Mouse (Mus musculus) MN1 (cell line): ENCODE measurements around the gene Clec12a.
A peak's percentile ranks its signal among the peaks of the same experiment; 100 is the strongest.
"Not testable (repeated sequence)": the region's sequence is repeated elsewhere in the genome, so short reads cannot be mapped to it uniquely, and the experiment has no call there.

Experiments
- DNase-seq: peaks from one replicate; pipeline ENCODE4 v3.0.0-alpha.2; 2016; ENCODE audit warnings: low spot score

Clec12a gene

GRCm38 (mm10) chr6:129342391-129342790 is at the start of gene Clec12a:
Gene Clec12a, plus strand, starts transcription at chr6:129342691.
- not testable (repeated sequence) for DNase-seq

- no peak for DNase-seq
These were observed 38.3 kb upstream of the Clec12a start for GRCm38 (mm10) chr6:129304180-129304579.

- DNase-seq: no peak
These were observed 30.0 kb upstream of the Clec12a start for GRCm38 (mm10) chr6:129312499-129312898.

- DNase-seq: no peak
These were observed 27.8 kb upstream of the Clec12a start for GRCm38 (mm10) chr6:129314655-129315168.

- no peak for DNase-seq
These were observed 26.8 kb upstream of the Clec12a start for GRCm38 (mm10) chr6:129315698-129316097.

- DNase-seq: no peak
These were observed 26.0 kb upstream of the Clec12a start for GRCm38 (mm10) chr6:129316463-129316862.

GRCm38 (mm10) chr6:129318395-129318794 is 24.1 kb upstream of the Clec12a start:
- DNase-seq: no peak

DNA sequence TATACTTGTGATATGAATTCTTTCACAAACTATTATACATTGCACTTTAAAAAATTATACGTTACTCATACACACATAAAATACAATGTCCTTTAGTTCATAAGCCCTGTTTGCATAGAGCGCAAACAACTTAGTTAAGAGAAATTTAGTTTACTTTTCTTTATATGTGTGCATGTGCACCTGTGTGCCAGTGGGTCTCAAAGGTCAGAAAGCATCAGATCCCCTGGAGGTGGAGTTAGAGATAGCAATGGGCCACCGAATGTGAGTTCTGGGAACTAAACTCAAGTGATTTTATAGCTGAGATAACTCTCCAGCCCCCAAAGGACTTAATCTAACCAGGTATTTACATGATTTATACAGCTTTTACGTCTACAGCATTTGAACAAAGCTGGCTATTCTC is 23.2 kb upstream of the Clec12a start:
- DNase-seq: no peak

- DNase-seq: no peak
These were observed 16.5 kb upstream of the Clec12a start for GRCm38 (mm10) chr6:129326016-129326415.

DNA sequence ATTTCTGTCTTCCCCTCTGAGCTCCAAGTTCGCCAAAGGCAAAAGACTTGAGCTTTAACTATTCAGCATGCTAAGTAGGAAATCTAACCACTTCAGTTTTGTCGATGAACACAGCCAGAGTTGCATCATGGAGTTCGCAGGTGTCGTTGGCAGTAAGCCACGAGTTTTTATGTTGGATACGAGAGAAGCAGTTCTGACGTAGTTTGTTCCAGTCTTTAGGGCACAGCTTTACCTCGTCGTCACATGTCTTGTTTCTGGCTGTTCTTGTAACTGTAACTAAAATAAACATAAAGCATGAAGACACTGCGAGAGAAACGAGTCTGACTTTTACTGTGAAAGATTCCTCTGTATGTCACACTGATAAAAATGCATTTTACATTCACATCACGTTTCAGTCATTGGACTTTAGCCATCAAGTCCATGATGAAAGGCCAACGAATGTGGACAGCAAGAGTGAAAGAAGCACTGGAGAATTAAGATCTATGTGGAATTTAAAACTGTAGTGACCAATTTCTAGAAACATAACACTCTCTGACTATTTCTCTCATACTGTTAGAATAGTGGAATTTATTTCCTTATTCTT is 15.8 kb upstream of the Clec12a start:
- DNase-seq: no peak

DNA sequence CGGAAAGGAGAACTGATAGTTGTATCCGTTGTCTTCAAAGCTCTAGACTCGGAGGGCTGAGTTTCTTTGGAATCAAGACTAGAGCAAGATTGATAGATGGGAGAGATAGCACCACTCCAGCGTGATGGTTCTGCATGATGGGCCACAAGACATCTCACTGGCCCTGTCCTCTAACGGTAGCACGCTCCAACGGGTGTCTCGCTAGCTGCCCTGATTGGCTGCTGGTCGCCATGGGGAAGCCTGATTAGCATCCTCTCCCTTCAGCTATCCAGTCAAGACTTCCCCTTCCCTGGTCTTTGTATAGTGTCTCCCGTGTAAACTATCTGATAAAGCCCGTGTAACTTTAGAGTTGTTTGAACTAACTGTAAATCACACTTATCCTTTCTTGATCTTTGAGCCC is 10.9 kb upstream of the Clec12a start, which contains the start of gene 4922502D21Rik:
Gene 4922502D21Rik (minus strand): TSS at position 187 of the 400 bp plus-strand sequence.
- DNase-seq: no peak

DNA sequence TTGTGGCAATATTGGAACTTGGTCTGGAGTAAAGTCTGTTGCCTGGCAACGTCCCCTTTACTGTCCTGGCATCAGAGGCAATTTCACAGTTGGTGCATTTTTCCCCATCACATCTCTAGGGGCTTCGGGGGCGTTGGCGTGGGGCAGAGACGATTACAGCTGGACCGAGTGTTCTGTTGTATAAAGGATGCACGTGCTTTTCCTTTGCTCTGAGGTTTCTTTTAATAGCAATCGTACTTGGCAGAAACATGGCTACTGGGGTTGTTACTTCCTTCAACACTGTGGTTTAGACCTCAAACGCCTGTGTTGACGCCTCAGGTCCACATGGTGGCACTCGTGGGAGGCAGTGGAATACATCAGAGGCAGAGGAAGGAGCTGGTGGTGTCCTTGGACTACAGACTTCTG is 8.8 kb upstream of the Clec12a start:
- DNase-seq: no peak

GRCm38 (mm10) chr6:129337751-129338150 is 4.7 kb upstream of the Clec12a start:
- no peak for DNase-seq

DNA sequence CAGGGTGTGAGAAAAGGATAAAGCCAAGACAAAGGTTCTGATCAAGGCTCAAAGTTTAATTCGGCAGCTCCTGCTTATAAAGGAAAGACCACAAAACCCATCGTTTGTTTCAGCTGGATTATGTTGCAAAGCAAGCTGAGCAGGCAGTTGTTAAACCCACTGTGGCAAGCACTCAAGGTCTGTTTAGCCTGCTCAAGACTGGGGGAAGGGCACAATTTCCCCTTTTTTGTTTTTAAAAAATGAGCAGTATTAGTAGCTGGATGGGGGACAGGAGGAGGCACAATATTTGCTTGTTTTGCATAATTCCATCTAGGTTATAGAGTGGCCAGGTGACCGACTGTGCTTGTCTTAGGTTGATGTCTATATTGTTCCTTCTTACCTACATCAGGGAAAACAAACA is 1.9 kb downstream of the Clec12a start:
- no peak for DNase-seq

DNA sequence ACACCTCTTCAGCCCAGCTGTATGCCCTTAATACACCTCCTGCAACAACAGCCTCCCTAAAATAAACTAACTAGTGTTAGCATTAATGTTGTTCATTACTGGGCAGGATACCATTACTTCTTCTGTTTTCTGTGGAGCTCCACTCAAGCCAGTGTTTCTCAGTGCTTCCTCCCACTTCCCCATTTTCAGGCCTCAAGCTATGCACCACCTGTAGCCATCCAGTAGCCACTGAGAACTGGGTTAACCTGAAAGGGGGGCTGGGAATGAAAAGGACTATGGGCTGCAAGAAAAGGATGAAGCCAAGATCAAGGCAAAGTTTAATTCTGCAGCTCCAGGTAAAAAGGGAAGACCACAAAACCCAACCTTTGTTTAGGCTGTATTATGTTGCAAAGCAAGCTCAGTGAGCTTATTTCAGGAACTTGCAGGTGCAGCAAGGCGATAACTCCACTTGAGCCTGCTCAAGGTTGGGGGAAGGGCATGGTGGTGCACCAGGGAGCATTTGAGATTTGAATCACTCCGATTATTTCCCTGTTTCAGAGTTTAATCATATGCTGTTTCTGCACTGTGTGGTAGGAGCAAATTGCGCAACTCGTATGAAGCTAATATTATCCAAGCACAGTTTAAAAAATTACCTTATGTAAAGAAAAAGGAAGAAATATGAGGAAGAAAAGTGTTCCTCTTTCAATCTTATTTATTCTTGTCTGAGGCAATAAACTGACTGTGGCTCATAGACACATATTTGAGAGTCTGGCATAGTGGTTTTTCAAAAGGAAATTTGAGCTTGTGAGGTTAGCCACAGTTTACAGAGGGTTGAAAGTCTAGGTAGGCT is 7.2 kb downstream of the Clec12a start:
- no peak for DNase-seq

DNA sequence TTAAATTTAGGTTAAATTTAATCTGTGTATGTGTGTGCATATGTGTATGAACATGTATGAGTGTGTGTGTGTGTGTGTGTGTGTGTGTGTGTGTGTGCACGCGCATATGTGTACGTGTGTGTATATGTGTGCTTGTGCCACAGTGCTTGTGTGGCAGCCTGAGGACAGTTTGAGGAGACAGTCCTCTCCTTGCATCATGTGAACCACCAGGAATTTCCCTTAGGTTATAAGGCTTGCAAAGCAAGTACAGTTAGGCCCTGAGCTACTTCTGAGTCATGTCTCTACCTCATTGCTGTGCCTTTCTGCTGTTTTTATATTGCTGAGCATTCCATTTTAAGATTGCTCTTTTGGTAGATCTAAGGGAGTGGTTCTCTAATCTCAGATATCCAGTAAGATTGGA is 8.6 kb downstream of the Clec12a start:
- no peak for DNase-seq

DNA sequence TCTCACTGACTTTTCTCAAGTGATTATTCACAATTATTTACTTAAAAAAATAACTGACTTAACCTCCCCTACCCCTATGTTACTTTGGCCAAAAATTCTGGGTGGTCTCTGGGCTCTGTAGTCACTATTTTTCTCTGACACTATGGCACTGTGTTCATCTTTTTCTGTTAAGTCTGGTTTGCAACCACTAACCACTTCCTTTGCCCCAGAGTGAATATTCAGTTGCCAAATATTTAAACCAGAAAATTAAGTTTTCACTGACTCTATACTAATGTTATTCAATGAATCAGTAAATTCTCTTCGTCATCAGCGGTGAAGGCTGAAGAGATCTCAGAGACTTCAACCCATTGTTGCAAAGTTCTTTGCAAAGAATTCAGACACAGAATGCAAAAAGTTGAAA is 13.3 kb downstream of the Clec12a start:
- DNase-seq: no peak

DNA sequence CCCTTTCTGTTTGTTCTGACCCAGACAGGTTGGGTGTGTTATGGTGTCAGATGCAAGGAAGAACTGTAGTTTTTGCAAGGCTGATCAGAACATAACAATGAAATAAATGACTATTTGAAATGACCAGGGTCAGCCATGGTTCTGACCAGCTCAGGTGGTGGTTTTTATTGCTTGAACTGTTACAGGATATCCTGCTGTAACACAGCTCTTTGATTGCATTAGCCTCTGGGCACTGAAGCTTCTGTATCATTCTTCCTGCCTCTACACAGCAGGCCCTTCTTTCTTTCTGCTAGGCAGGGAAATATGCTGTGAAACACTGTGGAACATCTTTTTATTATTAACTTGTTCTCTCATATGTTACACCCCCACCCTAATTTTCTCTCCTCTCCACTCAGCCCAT is 13.9 kb downstream of the Clec12a start:
- no peak for DNase-seq

DNA sequence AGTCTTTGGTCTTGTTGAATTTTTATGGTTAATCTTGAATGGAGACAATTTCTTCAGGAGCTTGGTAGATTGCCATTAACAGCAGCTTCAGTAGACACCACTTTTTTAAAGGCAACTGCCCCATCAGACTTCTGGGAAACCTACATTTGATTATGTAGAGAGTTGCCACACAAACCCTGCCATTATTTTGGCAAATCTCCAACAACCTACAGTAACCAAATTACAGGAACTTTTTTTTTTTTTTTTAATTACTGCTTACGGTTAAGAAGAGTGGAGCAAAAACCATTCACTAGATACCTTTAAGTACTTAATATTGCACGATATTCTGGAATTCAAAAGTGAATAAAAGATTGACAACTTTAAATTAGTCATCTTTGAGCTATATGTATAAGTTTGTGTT is 17.0 kb downstream of the Clec12a start:
- DNase-seq: no peak

- DNase-seq: no peak
These were observed 21.5 kb downstream of the Clec12a start for GRCm38 (mm10) chr6:129363942-129364341.

DNA sequence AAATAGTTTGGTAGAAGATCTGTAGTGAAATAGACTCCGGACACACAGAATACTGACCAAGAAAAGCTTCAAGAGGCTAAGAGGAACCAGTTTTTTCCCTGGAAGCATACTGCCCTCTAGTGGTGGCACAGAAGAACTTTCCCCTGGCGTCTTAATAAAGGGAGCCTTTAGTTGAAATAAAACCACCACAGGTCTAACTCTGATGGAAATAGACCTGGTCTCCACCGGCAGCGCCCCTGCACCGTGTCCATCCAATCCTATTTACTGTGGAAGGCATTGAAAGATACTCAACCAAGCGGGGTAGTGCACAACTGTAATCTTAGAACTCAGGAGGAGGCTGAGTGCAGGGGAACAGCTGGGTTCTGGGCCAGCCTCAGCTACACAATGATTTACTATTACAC is 23.5 kb downstream of the Clec12a start:
- DNase-seq: peak; percentile 33

DNA sequence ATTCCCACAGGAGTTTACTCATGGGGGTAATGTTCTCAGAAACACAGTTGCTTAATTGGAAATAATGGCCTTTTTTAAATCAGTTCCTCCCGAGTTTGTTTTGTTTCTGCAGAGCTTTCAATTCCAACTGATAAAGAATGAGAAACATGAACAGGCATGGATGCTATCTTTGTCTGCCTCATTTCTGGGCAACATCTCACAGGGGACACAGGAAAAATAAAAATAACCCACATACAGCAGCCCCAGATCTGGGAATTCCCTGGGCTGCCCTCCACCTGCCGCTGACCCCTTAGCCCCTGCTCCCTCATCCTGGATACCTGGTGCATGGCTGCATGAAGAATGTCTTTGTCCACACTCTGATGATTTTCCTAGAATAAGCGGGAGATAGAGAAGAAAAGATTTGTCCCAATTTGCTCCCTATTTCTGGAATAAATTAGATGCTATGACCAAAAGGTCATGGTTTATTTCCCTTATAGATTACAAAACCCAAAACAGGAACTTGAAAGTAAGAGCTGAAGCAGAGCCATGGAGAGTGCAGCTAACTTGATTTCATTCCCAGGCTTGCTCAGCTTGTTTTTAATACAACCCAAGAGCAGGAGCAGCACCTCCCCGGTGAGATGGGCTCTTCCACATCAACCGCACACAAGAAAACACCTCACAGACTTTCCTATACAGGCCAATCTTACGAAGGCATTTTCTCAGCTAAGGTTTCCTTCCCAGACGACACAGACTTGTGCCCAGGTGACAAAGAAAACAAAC is 27.1 kb downstream of the Clec12a start:
- no peak for DNase-seq
